Mouse (Mus musculus) gastrocnemius, postnatal 14 days (tissue): ENCODE results near the gene 6030445D17Rik. TPM values are rescaled to one million over a fixed set of nuclear protein-coding genes. Genes with fewer than 3 reads are reported as not detected.

ENCODE experiments used
- DNase-seq: peaks from one replicate; pipeline ENCODE4 v3.0.0; 2021; ENCODE audit warnings: mixed read lengths
- intact Hi-C: fragments of 180-260 bp; cut with DNase I; formaldehyde crosslinking; loops from one replicate; pipeline ENCODE4 v1.15.1; 2025; ENCODE audit warnings: low total_unique reads
- total RNA-seq, 2 experiments: library from RNA; stranded (reverse); gene quantifications; 2 replicates each; pipeline ENCODE4 v1.2.3; 2021

The 6030445D17Rik gene
- total RNA-seq, 2 experiments from 2014 or later = 0.16 TPM; not detected in 1

DNA sequence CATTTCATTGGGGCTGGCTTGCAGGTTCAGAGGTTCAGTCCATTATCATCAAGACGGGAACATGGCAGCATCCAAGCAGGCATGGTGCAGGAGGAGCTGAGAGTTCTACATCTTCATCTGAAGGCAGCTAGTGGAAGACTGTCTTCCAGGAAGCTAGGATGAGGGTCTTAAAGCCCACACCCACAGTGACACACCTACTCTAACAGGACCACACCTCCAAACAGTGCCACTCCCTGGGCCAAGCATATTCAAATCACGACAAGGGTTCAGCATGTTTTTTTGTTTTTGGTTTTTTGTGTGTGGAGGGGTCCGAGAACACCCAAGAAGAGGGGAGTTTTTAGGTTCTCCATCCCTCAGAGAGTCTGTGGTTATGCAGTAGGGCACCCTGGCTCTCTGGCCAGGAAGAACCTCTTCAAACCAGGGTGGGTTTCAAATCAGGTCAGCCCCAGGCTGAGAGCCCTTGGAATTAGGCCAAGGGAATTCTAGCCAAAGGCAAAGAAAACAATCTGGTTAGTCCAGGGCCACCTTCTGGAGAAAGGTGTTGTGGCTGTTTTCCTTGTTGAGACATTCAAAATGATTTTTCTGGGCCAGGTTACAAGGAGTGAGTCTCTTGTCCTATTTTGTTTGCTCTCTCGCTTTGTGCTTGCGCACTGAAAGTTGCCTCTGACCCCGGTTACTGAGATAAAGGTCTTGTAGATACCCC lies 5.4 kb upstream of the 6030445D17Rik start:
- DNase-seq = no peak
- intact Hi-C loops = no loop called here

GRCm38 (mm10) chr4:136458276-136458675 lies 3.8 kb upstream of the 6030445D17Rik start:
- DNase-seq = no peak

GRCm38 (mm10) chr4:136459210-136459609 lies 2.8 kb upstream of the 6030445D17Rik start:
- intact Hi-C loops = no loop called here
- DNase-seq = no peak

More at GRCm38 (mm10) chr4:136458276-136458675, 3.8 kb upstream of the 6030445D17Rik start:
- intact Hi-C loops = no loop called here

DNA sequence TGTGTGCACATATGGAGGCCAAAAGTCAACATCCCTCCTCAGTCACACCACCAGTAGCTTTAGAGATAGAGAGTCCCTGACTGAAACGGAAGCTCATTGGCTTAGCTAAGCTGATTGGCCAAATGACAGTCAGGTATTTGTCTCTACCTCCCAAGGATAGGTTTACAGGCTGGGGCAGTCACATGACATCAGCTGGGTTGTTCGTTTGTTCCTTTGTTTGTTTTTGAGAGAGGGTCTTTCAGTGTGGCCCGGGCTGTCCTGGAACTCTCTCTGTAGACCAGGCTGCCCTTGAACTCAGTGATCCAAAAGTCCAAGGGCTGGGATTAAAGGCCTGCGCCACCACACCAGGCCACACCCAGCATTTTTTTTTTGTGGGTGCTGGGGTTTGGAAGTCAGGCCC lies 844 bp upstream of the 6030445D17Rik start:
- DNase-seq = no peak
- intact Hi-C loops = no loop called here

DNA sequence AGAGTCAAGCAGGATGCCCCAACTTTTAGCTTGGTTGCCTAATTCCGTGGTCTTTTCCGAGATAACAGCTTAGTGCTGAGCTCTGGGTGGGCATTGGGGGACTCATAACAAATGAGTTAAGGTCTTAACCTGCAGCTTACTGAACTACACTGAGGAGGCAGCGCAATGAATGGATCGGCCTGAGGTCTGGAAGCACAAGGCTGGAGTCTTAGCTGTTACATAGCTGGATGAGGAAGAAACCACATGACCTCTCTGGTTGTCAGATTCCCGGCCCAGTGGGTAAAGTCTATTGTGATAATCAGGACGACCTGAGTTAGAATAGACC lies 327 bp upstream of the 6030445D17Rik start:
- DNase-seq = no peak
- intact Hi-C loops = no loop called here

DNA sequence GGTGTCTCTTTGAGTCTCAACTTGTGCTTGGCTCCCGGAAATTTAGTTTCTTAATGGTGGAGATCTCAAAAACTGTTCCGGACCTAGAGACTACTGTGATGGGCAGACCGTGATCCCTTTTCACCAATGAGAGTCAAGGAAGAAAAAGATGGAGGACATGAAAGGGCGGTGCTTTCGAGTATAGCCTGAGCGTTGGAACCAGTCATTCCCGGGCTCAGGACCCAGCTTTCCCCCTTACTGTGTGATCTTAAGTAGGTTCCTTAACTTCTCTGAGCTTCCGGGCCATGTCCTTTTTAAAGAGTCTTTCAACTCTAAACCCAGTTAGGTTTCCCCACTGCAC lies 759 bp downstream of the 6030445D17Rik start:
- intact Hi-C loops = no loop called here

DNA sequence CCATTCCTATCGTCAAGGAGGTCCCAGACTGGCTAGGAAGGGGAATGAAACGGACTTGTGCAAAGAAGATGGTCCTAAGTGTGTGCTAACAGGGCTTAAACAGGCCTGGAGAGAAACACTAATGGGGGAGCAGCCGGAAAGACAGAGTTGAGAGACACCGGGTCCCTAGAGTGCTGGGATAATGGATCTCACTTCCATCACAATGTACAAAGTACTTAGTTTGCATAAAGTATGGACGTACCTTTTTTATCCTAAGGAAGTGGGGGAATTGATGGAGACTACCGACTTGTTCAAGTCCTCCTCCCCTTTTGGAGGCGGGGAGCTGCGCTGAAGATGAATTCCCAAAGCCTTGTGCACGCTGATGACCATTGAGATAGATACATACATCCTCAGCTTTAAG lies 1.4 kb downstream of the 6030445D17Rik start:
- no peak for DNase-seq
- intact Hi-C loops = no loop called here

More for the DNA sequence above, 759 bp downstream of the 6030445D17Rik start:
- peak; percentile 22 for DNase-seq

DNA sequence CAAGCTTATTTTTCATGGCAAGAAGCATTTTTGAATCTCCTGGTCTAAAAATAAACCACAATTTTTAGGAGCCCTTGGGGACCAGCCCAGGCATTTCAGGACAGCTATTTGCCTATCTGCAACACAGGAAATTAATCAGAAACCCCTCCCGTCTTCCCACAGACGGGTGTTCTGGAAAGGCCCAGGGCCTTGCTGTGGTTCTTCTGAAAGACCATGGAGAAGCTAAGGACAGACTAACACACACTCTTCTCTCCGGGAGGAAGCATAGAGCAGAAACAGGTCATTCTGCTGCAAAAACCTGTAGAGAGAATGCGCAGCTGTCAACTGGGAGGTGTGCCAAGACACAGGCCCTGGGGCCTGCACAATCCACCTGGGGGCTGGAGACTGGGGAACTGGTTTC lies 4.2 kb downstream of the 6030445D17Rik start:
- intact Hi-C loops = no loop called here
- peak; percentile 28 for DNase-seq

GRCm38 (mm10) chr4:136468553-136469327 lies 6.7 kb downstream of the 6030445D17Rik start:
- intact Hi-C loops = no loop called here
- DNase-seq = peak; percentile 18

- intact Hi-C loops = no loop called here
- DNase-seq = peak; percentile 90
Observed at GRCm38 (mm10) chr4:136469371-136469903, 7.4 kb downstream of the 6030445D17Rik start, which contains the start of gene Luzp1. Luzp1 (plus strand) TSS chr4:136469761.

DNA sequence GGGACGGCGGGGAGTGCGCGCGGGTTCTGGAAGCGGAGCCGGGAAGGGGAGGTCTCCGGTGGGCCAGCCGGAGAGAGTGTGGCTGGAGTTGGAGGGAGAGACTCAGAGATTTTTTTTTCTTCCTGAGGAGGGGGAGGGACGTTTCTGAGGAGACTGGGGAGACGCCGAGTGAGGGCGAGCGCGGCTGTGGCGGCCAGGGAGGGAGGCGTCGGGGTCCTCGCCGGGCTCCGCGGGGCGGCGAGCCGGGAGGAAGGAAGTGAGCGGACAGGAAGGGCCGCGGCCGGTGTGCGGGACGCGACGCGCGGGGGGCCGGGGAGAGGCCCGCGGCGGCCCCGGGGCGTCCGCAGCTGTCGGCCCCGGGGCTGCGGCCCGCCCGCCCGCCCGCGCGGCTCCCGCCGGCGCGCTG lies 7.9 kb downstream of the 6030445D17Rik start:
- intact Hi-C loops = no loop called here

DNA sequence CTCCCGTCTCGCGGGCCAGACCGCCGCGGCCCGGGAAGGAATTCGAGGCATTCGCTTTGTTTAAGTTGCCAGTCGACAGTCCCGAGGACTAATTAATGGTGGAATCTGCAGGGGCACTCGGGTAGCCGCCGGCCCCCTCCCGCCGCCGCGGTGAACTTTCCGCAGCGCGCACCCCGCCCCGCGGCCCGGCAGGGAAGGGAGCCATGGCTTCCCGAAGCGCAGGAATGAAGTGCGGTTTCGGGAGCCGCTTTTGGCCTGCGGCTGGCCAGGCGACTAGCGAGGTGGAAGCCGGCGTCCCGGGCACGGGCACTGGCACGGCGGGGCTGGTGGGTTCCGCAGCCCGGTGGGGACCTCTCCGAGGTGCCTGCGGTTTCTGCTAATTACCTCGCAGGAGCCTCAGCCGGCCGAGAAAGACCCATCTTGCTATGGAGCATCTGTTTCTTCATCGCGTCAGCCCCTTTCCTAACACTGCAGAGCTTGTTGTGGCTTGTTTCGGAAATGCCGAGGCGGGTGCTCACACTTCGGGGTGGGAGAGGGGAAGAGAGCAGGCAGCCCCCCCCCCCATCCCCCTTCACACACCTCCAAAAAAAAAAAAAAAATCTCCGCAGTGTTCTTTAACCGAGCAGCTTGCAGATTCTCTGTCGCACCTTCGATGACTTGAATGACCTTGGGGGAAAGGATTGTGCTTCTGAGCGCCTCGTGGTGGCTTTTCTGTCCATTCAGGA lies 8.5 kb downstream of the 6030445D17Rik start:
- intact Hi-C loops = no loop called here

More for the DNA sequence above, 7.9 kb downstream of the 6030445D17Rik start:
- peak; percentile 53 for DNase-seq

DNA sequence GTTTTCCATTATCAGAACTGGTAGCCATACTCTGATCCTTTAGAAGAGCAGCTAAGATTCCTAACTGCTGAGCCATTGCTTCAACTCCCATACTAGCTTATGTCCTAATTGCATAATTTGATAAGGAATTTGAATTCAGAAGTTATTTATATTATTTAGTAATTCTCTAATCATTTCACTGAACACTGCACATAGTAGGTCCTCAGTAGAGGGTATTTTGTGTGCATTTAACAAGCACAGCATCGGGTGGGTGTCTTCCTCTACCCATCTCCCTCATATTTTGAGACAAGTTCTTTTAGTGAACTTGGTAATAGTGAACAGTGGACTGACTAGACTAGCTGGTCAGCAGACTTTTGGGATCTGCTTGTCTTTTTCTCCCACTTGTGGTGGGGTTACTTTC lies 14.6 kb downstream of the 6030445D17Rik start:
- no peak for DNase-seq
- intact Hi-C loops = no loop called here

More for the DNA sequence above, 8.5 kb downstream of the 6030445D17Rik start:
- DNase-seq = peak; percentile 55

GRCm38 (mm10) chr4:136486549-136486948 lies 24.5 kb downstream of the 6030445D17Rik start:
- DNase-seq = no peak
- intact Hi-C loops = no loop called here

GRCm38 (mm10) chr4:136495993-136496392 lies 33.9 kb downstream of the 6030445D17Rik start:
- intact Hi-C loops = no loop called here
- DNase-seq = no peak

GRCm38 (mm10) chr4:136505426-136506215 lies 43.6 kb downstream of the 6030445D17Rik start:
- intact Hi-C loops = no loop called here
- DNase-seq = no peak

GRCm38 (mm10) chr4:136509857-136510256 lies 47.8 kb downstream of the 6030445D17Rik start:
- intact Hi-C loops = no loop called here

DNA sequence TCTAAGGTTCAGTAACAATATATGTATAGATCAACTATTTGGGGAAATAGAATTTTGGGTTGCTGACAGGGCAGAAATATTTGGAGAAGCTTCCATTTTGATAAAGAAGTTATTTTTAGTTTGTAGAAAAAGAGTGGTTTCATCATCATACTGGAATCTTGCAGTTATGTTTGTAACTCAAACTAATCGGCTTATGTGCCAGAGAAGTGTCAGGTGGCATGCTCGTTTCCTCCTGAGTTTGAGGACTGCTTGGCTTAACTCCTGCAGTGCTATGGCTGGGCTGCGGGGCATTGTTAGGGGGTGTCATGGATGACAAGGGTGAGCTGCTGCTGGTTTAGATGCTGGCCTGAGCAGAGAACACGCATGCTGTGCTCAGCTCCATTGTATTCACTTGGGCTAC lies 49.7 kb downstream of the 6030445D17Rik start:
- intact Hi-C loops = no loop called here
- peak; percentile 9 for DNase-seq

More at GRCm38 (mm10) chr4:136509857-136510256, 47.8 kb downstream of the 6030445D17Rik start:
- DNase-seq = no peak

DNA sequence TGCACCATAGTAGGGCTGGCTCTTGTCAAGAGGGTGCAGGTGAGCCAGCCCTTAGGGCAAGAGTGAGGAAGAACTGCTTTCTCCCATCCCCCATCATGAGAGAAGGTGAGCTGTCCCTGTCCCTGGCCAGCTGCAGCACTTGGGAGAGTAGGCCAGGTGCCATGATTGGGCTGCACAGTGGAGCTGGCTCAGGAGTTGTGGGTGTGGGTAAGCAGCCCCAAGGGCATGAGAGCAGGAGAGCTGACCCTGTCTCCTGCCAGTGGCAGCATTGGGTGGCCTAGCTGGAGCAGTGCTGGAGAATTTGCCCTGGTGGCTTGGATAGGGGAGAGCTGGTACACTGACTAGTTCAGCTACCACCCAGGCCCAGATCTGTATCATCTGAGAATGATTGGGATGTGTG lies 50.9 kb downstream of the 6030445D17Rik start:
- DNase-seq = peak; percentile 14
- intact Hi-C loops = no loop called here
